Mouse (Mus musculus): ENCODE measurements around the gene Ablim1. TPM values are rescaled to one million over a fixed set of nuclear protein-coding genes. Genes with fewer than 3 reads are reported as not detected.

The Ablim1 gene
- 100 to 1,000 TPM; 659 to 691 TPM for total RNA-seq (2023)

DNA sequence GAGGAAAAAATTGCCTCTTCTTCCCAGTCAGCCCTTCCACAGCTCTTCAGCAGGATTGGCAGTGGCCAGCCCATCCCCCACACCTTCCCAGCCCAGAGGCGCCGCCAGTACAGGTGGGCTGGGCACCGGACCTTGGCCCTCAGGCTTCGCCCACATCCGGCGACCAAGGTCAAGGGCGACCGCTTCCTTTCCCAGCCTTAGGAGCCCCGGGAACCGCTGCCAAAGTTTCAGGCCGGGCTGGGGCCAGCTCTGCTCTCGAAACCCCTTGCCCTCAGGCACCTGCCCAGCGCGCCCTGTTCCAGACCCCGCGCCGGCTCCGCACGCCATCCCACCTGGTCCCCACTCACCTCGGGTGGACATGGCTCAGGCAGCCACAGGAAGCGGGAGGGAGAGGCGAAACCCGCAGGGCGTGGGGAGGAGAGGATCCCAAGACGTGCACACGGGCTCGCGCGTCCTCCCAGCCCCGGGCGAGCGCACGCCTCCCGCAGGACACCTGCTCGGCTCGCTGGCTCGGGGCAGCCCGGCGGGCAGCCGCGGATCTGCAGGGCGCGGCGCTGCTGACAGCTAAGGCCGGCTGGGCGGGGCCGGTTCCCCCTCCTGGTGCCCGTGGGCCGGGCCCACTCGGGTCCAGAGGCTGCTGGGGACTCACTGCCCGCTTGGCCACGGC lies at the start of gene Ablim1:
Gene Ablim1 (minus strand): TSS at position 574 of the 667 bp plus-strand sequence.

DNA sequence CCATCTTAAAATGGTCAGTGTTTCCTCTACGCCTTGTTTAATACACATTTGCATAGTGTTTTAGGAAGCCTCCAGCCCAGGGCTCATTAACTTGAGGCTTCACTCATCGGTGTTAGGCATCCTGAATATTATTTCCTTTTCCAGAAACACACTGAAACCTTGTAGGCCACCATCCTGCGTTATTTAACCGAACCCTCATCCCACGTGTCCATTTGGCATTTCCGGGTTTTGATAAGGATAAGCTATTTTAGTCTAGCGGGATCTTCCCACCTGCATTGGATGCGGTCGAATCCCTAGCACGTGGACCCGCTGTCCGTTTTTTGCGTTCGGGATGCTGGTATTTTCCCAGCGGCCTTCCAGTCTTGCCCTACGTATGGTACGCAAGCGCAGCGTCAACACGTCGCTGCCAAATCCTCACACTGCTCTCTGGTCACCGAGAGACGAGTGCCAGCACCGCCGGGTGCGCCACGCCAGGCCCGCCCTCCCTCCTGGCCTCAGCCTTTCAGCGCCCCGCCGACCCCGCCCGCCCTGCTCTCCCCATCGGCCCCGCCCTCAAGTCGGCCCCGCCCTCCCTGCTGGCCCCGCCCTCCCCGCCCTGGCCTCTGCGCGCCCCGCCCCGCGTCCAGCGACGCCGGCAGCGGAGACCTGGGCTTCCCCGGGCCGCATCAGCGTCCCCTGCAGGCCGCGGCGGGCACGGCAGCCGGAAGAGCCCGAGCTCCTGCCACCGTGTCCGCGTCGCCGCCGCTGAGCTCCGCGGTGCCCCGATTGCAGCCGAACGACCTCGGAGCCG lies 45.8 kb upstream of the Ablim1 start, which contains the start of gene Fam160b1:
Gene Fam160b1 (plus strand): TSS at position 340 of the 790 bp plus-strand sequence.

DNA sequence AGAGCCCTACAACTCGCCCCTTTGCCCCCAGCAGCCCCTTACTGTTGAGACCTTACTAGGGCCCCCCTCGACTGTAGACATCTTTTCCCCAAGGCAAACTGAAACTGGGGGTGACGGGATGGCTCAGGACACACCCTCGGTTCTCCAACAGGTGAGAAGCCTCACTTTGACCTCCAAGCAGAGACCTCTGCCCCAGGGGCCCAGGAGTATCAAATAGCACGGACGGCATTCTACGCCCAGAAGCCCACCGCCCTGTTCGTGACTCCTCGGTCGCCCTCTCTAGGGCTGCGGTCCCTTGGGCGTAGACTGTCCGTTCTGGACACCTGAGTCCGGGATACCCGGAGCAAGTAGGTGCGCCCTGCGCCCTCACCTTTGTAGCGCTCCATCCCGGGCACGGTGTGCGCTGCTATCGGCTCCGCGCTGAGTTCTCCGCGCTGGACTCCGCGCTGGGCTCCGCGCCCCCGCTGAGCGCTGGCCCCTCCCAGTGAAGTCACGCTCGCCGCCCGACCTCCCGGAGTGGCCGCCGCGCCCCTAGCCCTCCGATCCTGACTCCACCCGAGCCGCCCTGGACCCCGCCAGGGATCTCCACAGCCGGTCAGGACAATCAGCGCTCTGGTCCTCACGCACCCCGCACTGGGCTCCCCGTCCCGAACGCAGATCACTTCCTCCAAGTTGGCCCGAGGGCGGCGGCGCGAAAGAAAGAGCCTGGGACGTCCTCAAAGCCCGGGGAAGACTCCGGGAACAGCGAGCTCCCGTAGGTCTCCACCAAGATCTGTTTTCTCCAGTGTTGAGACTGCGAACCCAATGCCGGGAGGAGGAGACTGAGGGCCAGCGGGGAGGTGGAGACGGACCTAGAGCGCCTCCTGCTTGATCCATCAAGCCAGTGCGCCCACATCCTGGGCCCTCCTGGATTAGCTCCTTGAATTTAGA lies 306.7 kb downstream of the Ablim1 start, which contains the start of gene Afap1l2:
Gene Afap1l2 (minus strand): TSS at position 448 of the 930 bp plus-strand sequence.

Other genes starting within 250 kb of the Ablim1 start
- gene Fam160b1, start 45.8 kb upstream of the Ablim1 start, total RNA-seq (2023), result 10 to 100 TPM; 33.8 to 40.4 TPM
- 10 to 100 TPM; 11.0 to 13.2 TPM for gene Trub1, start 138.0 kb upstream of the Ablim1 start, total RNA-seq (2023)

Data from T-cell, adult 66 days (primary cell).